Mouse (Mus musculus) hindbrain, embryonic 13.5 days (tissue): ENCODE results near the gene Galp. TPM values are rescaled to one million over a fixed set of nuclear protein-coding genes. Genes with fewer than 3 reads are reported as not detected.
"Not testable (repeated sequence)": the region's sequence is repeated elsewhere in the genome, so short reads cannot be mapped to it uniquely, and the experiment has no call there.

ENCODE experiments used
- ATAC-seq: fragments of 200-750 bp; cut with Nextera tagmentation; 2 replicates; pipeline ENCODE4 v1.8.0; 2017; ENCODE audit warnings: moderate TSS enrichment; ENCODE audit not compliant: low FRiP score
- H3K27ac ChIP-seq: fragments of 300-500 bp; sonication (generic); 2 replicates; pipeline ENCODE4 v1.5.1; 2015; ENCODE audit warnings: inconsistent platforms, mild to moderate bottlenecking, moderate library complexity
- H3K27me3 ChIP-seq: fragments of 300-500 bp; sonication (generic); 2 replicates; pipeline ENCODE4 v1.6.1; 2015; ENCODE audit warnings: mild to moderate bottlenecking, inconsistent platforms
- H3K36me3 ChIP-seq: fragments of 300-500 bp; sonication (generic); 2 replicates; pipeline ENCODE4 v1.6.1; 2015; ENCODE audit warnings: mild to moderate bottlenecking, inconsistent platforms
- H3K4me1 ChIP-seq: fragments of 300-500 bp; sonication (generic); replicated peaks from 2 replicates; pipeline ENCODE4 v1.6.1; 2015; ENCODE audit warnings: inconsistent platforms
- H3K4me2 ChIP-seq: fragments of 300-500 bp; sonication (generic); 2 replicates; pipeline ENCODE4 v1.6.1; 2015; ENCODE audit warnings: inconsistent platforms, mild to moderate bottlenecking, moderate library complexity
- H3K4me3 ChIP-seq: fragments of 300-500 bp; sonication (generic); 2 replicates; pipeline ENCODE4 v1.5.1; 2015; ENCODE audit warnings: mild to moderate bottlenecking, inconsistent platforms
- H3K9ac ChIP-seq: fragments of 300-500 bp; sonication (generic); 2 replicates; pipeline ENCODE4 v1.6.1; 2015; ENCODE audit warnings: mild to moderate bottlenecking, inconsistent platforms
- H3K9me3 ChIP-seq: fragments of 300-500 bp; sonication (generic); 2 replicates; pipeline ENCODE4 v1.6.1; 2016; ENCODE audit warnings: inconsistent platforms
- WGBS: fragments of 180-500 bp; shearing (Covaris S2); methylation state at CpG from one replicate; pipeline ENCODE4 v1.1.7; 2015; 5-methylcytosine and 5-hydroxymethylcytosine counted together
- polyA plus RNA-seq: library from polyadenylated mRNA; unstranded; fragments of >200 nt; fragmentation: Nextera tagmentation; extraction: Ambion mirVana; gene quantifications from 2 replicates; pipeline ENCODE4 v1.2.1, GENCODE M21; 2015

Gene Galp
- polyA plus RNA-seq, 1 experiment from 2014 or later, result not detected

DNA sequence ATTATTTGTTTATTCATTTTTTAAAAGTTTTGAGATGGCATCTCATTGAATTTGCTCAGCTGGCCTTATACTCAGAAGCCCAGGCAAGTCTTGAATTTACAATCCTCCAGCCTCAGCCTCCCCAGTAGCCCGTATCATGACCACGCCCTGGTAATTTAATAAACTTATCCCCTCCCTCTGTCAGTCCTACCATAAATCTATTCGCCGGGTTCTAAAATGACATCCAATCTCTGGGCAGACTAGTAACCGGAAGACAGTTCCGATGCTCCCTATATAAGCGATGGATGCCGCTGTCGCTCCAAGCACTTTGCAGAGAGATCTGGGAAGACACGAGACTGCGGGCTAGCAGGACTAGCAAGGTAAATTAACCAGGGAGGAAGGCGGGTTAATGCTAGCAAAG is 25.1 kb downstream of the Galp start, which contains the start of gene Zscan5b:
Gene Zscan5b (plus strand): TSS at position 301 of the 400 bp plus-strand sequence.
- Histone ChIP-seq H3K4me3 (no peak within 1 kb of the TSS), H3K9ac (no peak within 1 kb of the TSS), H3K4me1 (no peaks in the 10 kb centered on the region), H3K27ac (no peak within 1 kb of the TSS), H3K27me3 (no peaks in the 10 kb centered on the region), H3K9me3 (peaks cover 3% of the 10 kb centered on the region; the same call in 1 of the 2 replicates), H3K4me2 (no peak within 1 kb of the TSS), H3K36me3 (no peaks in the 10 kb centered on the region)
- ATAC-seq, result no peak
- 95% methylated on average over 12 of the region's 12 CpGs for WGBS

GRCm38 (mm10) chr7:6228491-6228890 is 31.6 kb downstream of the Galp start:
- H3K4me2 ChIP-seq, ATAC-seq, H3K4me3 ChIP-seq, H3K27me3 ChIP-seq, H3K4me1 ChIP-seq, H3K9ac ChIP-seq, H3K36me3 ChIP-seq, H3K27ac ChIP-seq: not testable (repeated sequence)
- H3K9me3 ChIP-seq, result peaks cover 15% of the 10 kb centered on the region; the same call in 1 of the 2 replicates
- 58% methylated on average over 8 of the region's 8 CpGs for WGBS

GRCm38 (mm10) chr7:6239787-6240186 is 42.9 kb downstream of the Galp start:
- Histone ChIP-seq H3K9me3 (no peaks in the 10 kb centered on the region), H3K4me1 (no peaks in the 10 kb centered on the region), H3K27ac (no peak overlapping the region), H3K4me3 (no peak overlapping the region), H3K9ac (no peak overlapping the region), H3K4me2 (no peak overlapping the region), H3K36me3 (no peaks in the 10 kb centered on the region), H3K27me3 (no peaks in the 10 kb centered on the region)
- WGBS, result 51% methylated on average over 11 of the region's 11 CpGs
- no peak for ATAC-seq

GRCm38 (mm10) chr7:6240841-6241425 is 44.0 kb downstream of the Galp start:
- H3K27ac ChIP-seq, H3K4me2 ChIP-seq, H3K27me3 ChIP-seq, H3K9ac ChIP-seq, H3K36me3 ChIP-seq, ATAC-seq, H3K4me1 ChIP-seq, H3K4me3 ChIP-seq, H3K9me3 ChIP-seq: not testable (repeated sequence)
- WGBS, result 15% methylated on average over 1 of the region's 1 CpGs

- no peak overlapping the region for H3K9ac ChIP-seq
- H3K27ac ChIP-seq, result no peak overlapping the region
- no peak overlapping the region for H3K4me3 ChIP-seq
- H3K9me3 ChIP-seq, result no peaks in the 10 kb centered on the region
- H3K27me3 ChIP-seq, result no peaks in the 10 kb centered on the region
- 63% methylated on average over 11 of the region's 11 CpGs for WGBS
- no peaks in the 10 kb centered on the region for H3K36me3 ChIP-seq
- H3K4me1 ChIP-seq, result no peaks in the 10 kb centered on the region
- no peak overlapping the region for H3K4me2 ChIP-seq
- no peak for ATAC-seq
Measured at GRCm38 (mm10) chr7:6244361-6245292, 47.7 kb downstream of the Galp start.

- no peak for ATAC-seq
- Histone ChIP-seq H3K4me3 (no peak within 1 kb of the TSS), H3K9ac (no peak within 1 kb of the TSS), H3K4me2 (no peak within 1 kb of the TSS), H3K27me3 (no peaks in the 10 kb centered on the region), H3K36me3 (no peaks in the 10 kb centered on the region), H3K4me1 (no peaks in the 10 kb centered on the region), H3K9me3 (no peaks in the 10 kb centered on the region), H3K27ac (no peak within 1 kb of the TSS)
- 80% methylated on average over 6 of the region's 6 CpGs for WGBS
Measured at GRCm38 (mm10) chr7:6252410-6252809, 55.5 kb downstream of the Galp start, which contains the start of gene Epp13. Gene Epp13, plus strand, starts transcription at chr7:6252710.

- H3K9me3 ChIP-seq, result no peaks in the 10 kb centered on the region
- WGBS, result 92% methylated on average over 5 of the region's 5 CpGs
- H3K9ac ChIP-seq, result no peak overlapping the region
- ATAC-seq, result no peak
- no peak overlapping the region for H3K4me3 ChIP-seq
- no peaks in the 10 kb centered on the region for H3K36me3 ChIP-seq
- no peak overlapping the region for H3K4me2 ChIP-seq
- H3K27me3 ChIP-seq, result no peaks in the 10 kb centered on the region
- H3K4me1 ChIP-seq, result no peaks in the 10 kb centered on the region
- H3K27ac ChIP-seq, result no peak overlapping the region
Measured at GRCm38 (mm10) chr7:6254451-6254850, 57.6 kb downstream of the Galp start.

- H3K9me3 ChIP-seq, result no peaks in the 10 kb centered on the region
- no peak overlapping the region for H3K4me2 ChIP-seq
- H3K4me1 ChIP-seq, result no peaks in the 10 kb centered on the region
- no peaks in the 10 kb centered on the region for H3K36me3 ChIP-seq
- H3K27me3 ChIP-seq, result no peaks in the 10 kb centered on the region
- no peak for ATAC-seq
- no peak overlapping the region for H3K9ac ChIP-seq
- H3K27ac ChIP-seq, result no peak overlapping the region
- H3K4me3 ChIP-seq, result no peak overlapping the region
- 92% methylated on average over 4 of the region's 4 CpGs for WGBS
Measured at GRCm38 (mm10) chr7:6257386-6257785, 60.5 kb downstream of the Galp start.

GRCm38 (mm10) chr7:6258232-6259220 is 61.6 kb downstream of the Galp start:
- Histone ChIP-seq H3K4me2 (no peak overlapping the region), H3K9ac (no peak overlapping the region), H3K27me3 (no peaks in the 10 kb centered on the region), H3K4me3 (no peak overlapping the region), H3K9me3 (no peaks in the 10 kb centered on the region), H3K27ac (no peak overlapping the region), H3K4me1 (no peaks in the 10 kb centered on the region), H3K36me3 (no peaks in the 10 kb centered on the region)
- no peak for ATAC-seq
- 28% methylated on average over 16 of the region's 16 CpGs for WGBS

DNA sequence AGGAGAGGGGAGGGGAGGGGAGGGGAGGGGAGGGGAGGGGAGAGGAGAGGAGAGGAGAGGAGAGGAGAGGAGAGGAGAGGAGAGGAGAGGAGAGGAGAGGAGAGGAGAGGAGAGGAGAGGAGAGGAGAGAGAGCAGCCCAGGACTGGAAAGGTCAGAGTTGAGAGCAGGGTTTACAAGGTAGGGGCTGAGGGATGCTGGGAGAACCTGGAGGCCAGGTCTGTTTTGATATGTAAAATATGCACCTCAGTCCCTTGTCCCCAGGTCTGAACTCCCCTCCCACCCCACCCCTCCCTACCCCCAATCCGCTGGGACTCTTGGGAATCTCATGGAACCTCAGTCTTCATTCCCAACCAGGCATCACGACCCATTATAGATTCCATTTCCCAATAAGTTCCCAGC is 63.1 kb downstream of the Galp start:
- H3K4me3 ChIP-seq, H3K9ac ChIP-seq, ATAC-seq, H3K27ac ChIP-seq, H3K36me3 ChIP-seq, H3K4me1 ChIP-seq, H3K27me3 ChIP-seq, H3K4me2 ChIP-seq, H3K9me3 ChIP-seq: not testable (repeated sequence)
- 44% methylated on average over 2 of the region's 2 CpGs for WGBS

DNA sequence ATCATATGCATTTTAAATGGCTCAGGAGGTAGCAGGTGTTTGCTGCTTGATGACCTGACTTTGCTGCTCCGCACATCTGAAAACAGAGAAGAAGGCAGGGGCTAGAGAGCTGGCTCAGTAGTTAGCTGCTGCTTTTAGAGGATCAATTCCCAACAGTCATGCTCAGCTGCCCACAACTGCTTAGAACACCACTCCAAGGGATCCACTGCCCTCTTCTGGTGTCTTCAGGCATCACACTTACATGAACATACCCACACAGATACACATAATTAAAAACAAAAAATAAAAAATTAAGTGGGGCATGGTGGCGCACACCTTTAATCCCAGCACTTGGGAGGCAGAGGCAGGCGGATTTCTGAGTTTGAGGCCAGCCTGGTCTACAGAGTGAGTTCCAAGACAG is 65.2 kb downstream of the Galp start:
- Histone ChIP-seq H3K27me3 (no peaks in the 10 kb centered on the region), H3K4me3 (no peak overlapping the region), H3K9ac (no peak overlapping the region), H3K9me3 (no peaks in the 10 kb centered on the region), H3K4me2 (no peak overlapping the region), H3K36me3 (no peaks in the 10 kb centered on the region), H3K27ac (no peak overlapping the region), H3K4me1 (no peaks in the 10 kb centered on the region)
- WGBS, result 85% methylated on average over 3 of the region's 3 CpGs
- ATAC-seq, result no peak

GRCm38 (mm10) chr7:6262984-6263383 is 66.1 kb downstream of the Galp start:
- H3K4me2 ChIP-seq, result no peak overlapping the region
- no peaks in the 10 kb centered on the region for H3K9me3 ChIP-seq
- no peaks in the 10 kb centered on the region for H3K27me3 ChIP-seq
- no peak for ATAC-seq
- H3K4me3 ChIP-seq, result no peak overlapping the region
- no peak overlapping the region for H3K27ac ChIP-seq
- no peaks in the 10 kb centered on the region for H3K4me1 ChIP-seq
- H3K9ac ChIP-seq, result no peak overlapping the region
- WGBS, result 90% methylated on average over 4 of the region's 4 CpGs
- no peaks in the 10 kb centered on the region for H3K36me3 ChIP-seq
